Mouse (Mus musculus) heart, adult 2 months (tissue): ENCODE results near the gene Kctd17.

Experiments used
- CTCF ChIP-seq: fragments of 200-600 bp; IDR thresholded peaks from 2 replicates; pipeline ENCODE4 v1.8.1; 2022; ENCODE audit warnings: antibody characterized with exemption, mild to moderate bottlenecking, moderate library complexity
- EP300 ChIP-seq: fragments of 200-500 bp; IDR thresholded peaks from 2 replicates; pipeline ENCODE4 v1.6.1; 2011; ENCODE audit warnings: low read depth, low read length, control low read depth; ENCODE audit not compliant: insufficient read depth
- POLR2A ChIP-seq: fragments of 200-500 bp; IDR thresholded peaks from 2 replicates; pipeline ENCODE4 v1.6.1; 2011; ENCODE audit warnings: mild to moderate bottlenecking, low read depth, low read length, control low read depth; ENCODE audit not compliant: insufficient read depth

DNA sequence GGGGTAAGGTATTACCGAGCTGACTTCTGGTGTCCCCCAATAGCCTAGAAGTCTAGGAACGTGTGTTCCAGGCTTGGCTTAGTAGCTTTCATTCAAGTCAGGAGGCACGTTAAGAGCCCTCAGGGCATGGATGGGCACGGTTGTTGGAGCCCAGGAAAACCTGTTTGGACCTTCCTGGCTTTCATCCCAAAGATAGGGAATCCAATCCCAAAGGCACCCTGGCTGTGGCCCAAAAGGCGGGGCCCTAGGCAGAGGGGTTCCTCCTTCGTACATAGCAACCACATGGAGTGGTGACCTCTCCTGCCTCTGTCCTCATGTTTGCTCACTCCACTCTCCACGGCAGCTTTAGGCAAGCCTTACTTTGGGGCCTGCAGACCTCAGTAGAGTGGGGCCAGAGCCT lies 25.9 kb upstream of the Kctd17 start:
- TF ChIP-seq CTCF (no peak), EP300 (no peak), POLR2A (no peak)
